Mouse (Mus musculus) thymus, adult 2 months (tissue): Measurements from ENCODE around the gene Maz.

Experiments
- CTCF ChIP-seq: fragments of 200-500 bp; IDR thresholded peaks from 2 replicates; pipeline ENCODE4 v1.5.1; 2012; ENCODE audit warnings: mild to moderate bottlenecking, control low read depth, low read length, moderate library complexity, borderline replicate concordance; ENCODE audit not compliant: control insufficient read depth, poor library complexity, insufficient read depth; ENCODE audit errors: extremely low read depth
- POLR2A ChIP-seq: fragments of 200-500 bp; IDR thresholded peaks from 2 replicates; pipeline ENCODE4 v1.6.1; 2012; ENCODE audit warnings: mild to moderate bottlenecking, low read length, control low read depth, moderate library complexity; ENCODE audit not compliant: control insufficient read depth, poor library complexity, insufficient read depth; ENCODE audit errors: extremely low read depth

DNA sequence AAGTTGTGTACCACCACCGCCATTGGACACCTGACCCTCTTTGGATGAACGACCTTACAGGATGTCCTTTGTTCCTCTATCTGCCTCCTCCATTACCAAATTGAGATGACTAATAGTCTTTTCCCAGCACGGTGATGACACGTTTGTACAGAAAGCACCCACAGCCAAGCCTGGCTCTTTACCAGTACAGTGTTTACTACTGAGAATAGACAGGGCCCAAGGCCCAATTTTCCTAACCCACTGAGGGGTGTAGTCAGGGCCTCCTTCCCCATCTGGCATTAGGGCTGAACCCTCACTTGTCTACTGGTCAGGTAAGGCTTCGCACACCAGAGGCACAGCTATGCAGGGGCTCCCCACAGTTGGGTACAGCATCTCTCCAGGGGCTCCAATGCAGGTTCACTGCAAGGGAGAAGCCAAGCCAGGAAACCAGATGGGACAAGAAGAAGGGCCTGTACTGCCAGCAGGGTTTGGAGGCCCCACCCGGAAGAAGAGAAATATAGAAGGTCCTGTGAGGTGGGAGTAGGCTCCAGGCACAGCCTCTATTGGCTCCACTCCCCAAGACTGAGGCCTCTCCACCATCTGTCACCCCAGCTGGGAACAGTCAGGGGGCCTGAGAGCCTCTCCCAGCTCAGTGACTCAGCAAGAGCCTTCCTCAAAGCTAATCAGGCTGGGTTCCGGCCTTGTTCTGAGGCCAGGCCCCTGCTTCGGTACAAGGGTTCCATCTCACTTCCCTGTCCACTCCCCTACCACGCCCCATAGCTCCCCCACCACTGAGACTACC lies 18.4 kb downstream of the Maz start:
- no peak for TF ChIP-seq CTCF
- TF ChIP-seq POLR2A: no peak
